Comparison of ENCODE assay signal across 8 mouse cellular contexts in the genomic region with DNA sequence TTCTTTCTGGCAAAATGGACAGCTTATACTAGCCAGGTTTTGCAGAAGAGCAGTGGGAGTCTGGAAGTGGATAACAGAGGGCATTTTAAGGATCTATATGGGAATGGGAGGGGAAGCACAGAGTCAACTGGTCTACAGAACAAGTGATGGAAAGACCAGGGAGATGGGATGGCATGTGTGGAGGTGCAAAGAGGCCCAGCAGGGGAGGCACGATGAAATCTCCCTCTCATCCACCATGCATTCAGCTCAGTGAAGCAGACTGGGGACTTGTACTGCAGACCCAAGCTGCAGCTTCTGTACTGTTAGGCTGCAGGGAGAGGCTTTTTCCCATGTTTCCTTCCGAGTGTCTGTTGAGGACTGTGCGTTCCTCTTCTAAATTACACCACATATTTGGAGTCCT. TPM values are rescaled to one million over a fixed set of nuclear protein-coding genes. Genes with fewer than 3 reads are reported as not detected.
A peak's percentile ranks its signal among the peaks of the same experiment; 100 is the strongest.
DNase-seq lines count a peak whose midpoint lies in the region; ATAC-seq lines count a peak whose summit lies in the region.

No protein-coding gene starts in this region.

- H3K27ac ChIP-seq in heart, embryonic 15.5 days: no peak overlapping the region
- peak overlapping the region; percentile 93 for H3K27ac ChIP-seq in forebrain, embryonic 10.5 days
- no peak overlapping the region for H3K27ac ChIP-seq in limb, embryonic 13.5 days

- H3K4me2 ChIP-seq in heart, embryonic 15.5 days: peak overlapping the region; percentile 89
- peak overlapping the region; percentile 75 for H3K4me2 ChIP-seq in limb, embryonic 13.5 days (replicated peaks)

- H3K9me3 ChIP-seq in heart, embryonic 15.5 days (replicated peaks): no peaks in the 10 kb centered on the region
- H3K9me3 ChIP-seq in forebrain, embryonic 10.5 days: no peaks in the 10 kb centered on the region; the same call in 1 of the 2 replicates
- no peaks in the 10 kb centered on the region for H3K9me3 ChIP-seq in limb, embryonic 13.5 days

- H3K4me3 ChIP-seq in heart, embryonic 15.5 days: peak overlapping the region; percentile 56; the same call in 1 of the 2 replicates
- peak overlapping the region; percentile 66 for H3K4me3 ChIP-seq in forebrain, embryonic 10.5 days
- peak overlapping the region; percentile 48 for H3K4me3 ChIP-seq in limb, embryonic 13.5 days

- 44% methylated on average over 3 of the region's 3 CpGs for WGBS in heart, embryonic 15.5 days
- WGBS in forebrain, embryonic 10.5 days: 44% methylated on average over 3 of the region's 3 CpGs
- 50% methylated on average over 3 of the region's 3 CpGs for WGBS in limb, embryonic 13.5 days

- H3K4me1 ChIP-seq in heart, embryonic 15.5 days (replicated peaks): peaks cover 12% of the 10 kb centered on the region; the same call in 1 of the 2 replicates
- H3K4me1 ChIP-seq in forebrain, embryonic 10.5 days: peaks cover 36% of the 10 kb centered on the region
- H3K4me1 ChIP-seq in limb, embryonic 13.5 days: peaks cover 10% of the 10 kb centered on the region; the same call in 1 of the 2 replicates

- no peak for ATAC-seq in heart, embryonic 15.5 days (replicated peaks; ENCODE audit: insufficient number of reproducible peaks, insufficient read depth, low FRiP score, low read depth)
- no peak for ATAC-seq in limb, embryonic 13.5 days (ENCODE audit: low FRiP score, low read depth)
- no peak for ATAC-seq in activated CD4-positive, CD25-positive, alpha-beta regulatory T cell, adult 4 months

- DNase-seq in heart, adult 8-10 months (ENCODE audit: low spot score): no peak
- DNase-seq in cerebellum, adult 11-12 months: peak; percentile 60
- DNase-seq in forebrain, embryonic 10.5 days (ENCODE audit: extremely low spot score, low spot score): no peak
- no peak for DNase-seq in adrenal gland, postnatal 14 days
- DNase-seq in natural killer cell, adult 2 months (ENCODE audit: low spot score in 2 of 2): no peak

- no peaks in the 10 kb centered on the region for H3K36me3 ChIP-seq in heart, embryonic 15.5 days
- H3K36me3 ChIP-seq in forebrain, embryonic 10.5 days (replicated peaks): peaks cover 19% of the 10 kb centered on the region
- no peaks in the 10 kb centered on the region for H3K36me3 ChIP-seq in limb, embryonic 13.5 days

- H3K9ac ChIP-seq in heart, embryonic 15.5 days: no peak overlapping the region
- H3K9ac ChIP-seq in limb, embryonic 13.5 days: no peak overlapping the region

- peaks cover 20% of the 10 kb centered on the region for H3K27me3 ChIP-seq in heart, embryonic 15.5 days
- 0 out of 2 replicates have a peak, but pooled peaks cover 12% of the 10 kb centered on the region for H3K27me3 ChIP-seq in forebrain, embryonic 10.5 days (ENCODE audit: poor library complexity, severe bottlenecking)
- H3K27me3 ChIP-seq in limb, embryonic 13.5 days: peaks cover 32% of the 10 kb centered on the region

RNA-seq across cellular contexts. Expression of gene Fez1, which starts 12.2 kb away (rescaled TPM):
- 1.9 and 5.0 TPM in 2 replicates for polyA plus RNA-seq in heart, embryonic 15.5 days (2015; fragmentation: Nextera tagmentation; extraction: Ambion mirVana)
- 1 to 10 TPM; 1.9 to 4.7 (median 2.2) TPM for total RNA-seq in heart, adult 8-10 months (2022)
- 184 and 186 TPM in 2 replicates for polyA plus RNA-seq in forebrain, embryonic 10.5 days (2016; fragmentation: Nextera tagmentation; extraction: Ambion mirVana)
- 33.1 and 36.7 TPM in 2 replicates for polyA plus RNA-seq in limb, embryonic 13.5 days (2015; fragmentation: Nextera tagmentation; extraction: Ambion mirVana)
- 4.9 and 11.2 TPM in 2 replicates for total RNA-seq in adrenal gland, postnatal 14 days (2021)
- not detected for polyA plus RNA-seq in activated CD4-positive, CD25-positive, alpha-beta regulatory T cell, adult 4 months (2017; shearing (Covaris generic))

RNA-seq across cellular contexts. Expression of gene Ei24, which starts 36.7 kb away (rescaled TPM):
- polyA plus RNA-seq in heart, embryonic 15.5 days (2015; fragmentation: Nextera tagmentation; extraction: Ambion mirVana): 68.3 and 74.7 TPM in 2 replicates
- total RNA-seq in heart, adult 8-10 months (2022): 10 to 100 TPM; 64.5 to 70.2 (median 69.7) TPM
- 101 and 106 TPM in 2 replicates for polyA plus RNA-seq in forebrain, embryonic 10.5 days (2016; fragmentation: Nextera tagmentation; extraction: Ambion mirVana)
- 102 and 103 TPM in 2 replicates for polyA plus RNA-seq in limb, embryonic 13.5 days (2015; fragmentation: Nextera tagmentation; extraction: Ambion mirVana)
- total RNA-seq in adrenal gland, postnatal 14 days (2021): 148 and 151 TPM in 2 replicates
- 10 to 100 TPM; 12.0 to 15.3 TPM for polyA plus RNA-seq in activated CD4-positive, CD25-positive, alpha-beta regulatory T cell, adult 4 months (2017; shearing (Covaris generic))
